29 mouse cellular contexts compared by ENCODE assay signal in genomic region chr5:140041055-140041454, GRCm38 (mm10).
DNase-seq lines count a peak whose midpoint lies in the region; ATAC-seq and TF ChIP-seq lines count a peak whose summit lies in the region.
"Had no signal": no experiment of that assay in that cellular context is flagged by ENCODE, and none has a peak within 500 bp of the region (broad histone marks: within the 10 kb centered on the region; RNA-seq: fewer than 3 reads in every experiment).

No protein-coding gene starts in this region.

- H3K4me3 ChIP-seq in embryonic facial prominence, embryonic 14.5 days (ENCODE audit: low read depth, low read length), result no peak overlapping the region
- H3K4me3 ChIP-seq in embryonic facial prominence, embryonic 10.5 days, result no peak overlapping the region
- no peak overlapping the region for H3K4me3 ChIP-seq in midbrain, embryonic 11.5 days (ENCODE audit: low read depth, low read length)
- H3K4me3 ChIP-seq in midbrain, embryonic 13.5 days (replicated peaks), result no peak overlapping the region
- H3K4me3 ChIP-seq in intestine, postnatal 0 days (ENCODE audit: low read depth, low read length), result no peak overlapping the region
- no peak overlapping the region for H3K4me3 ChIP-seq in stomach, postnatal 0 days (ENCODE audit: low read depth, low read length)
- H3K4me3 ChIP-seq: embryonic facial prominence, embryonic 12.5 days; embryonic facial prominence, embryonic 15.5 days; erythroblast, embryonic 14.5 days; forebrain, embryonic 10.5 days; forebrain, embryonic 13.5 days had no signal

- no peaks in the 10 kb centered on the region for H3K9me3 ChIP-seq in embryonic facial prominence, embryonic 14.5 days (ENCODE audit: control insufficient read depth, low read length)
- no peaks in the 10 kb centered on the region for H3K9me3 ChIP-seq in embryonic facial prominence, embryonic 10.5 days
- H3K9me3 ChIP-seq in midbrain, embryonic 11.5 days (ENCODE audit: control insufficient read depth, low read length), result no peaks in the 10 kb centered on the region
- no peaks in the 10 kb centered on the region for H3K9me3 ChIP-seq in midbrain, embryonic 13.5 days
- no peaks in the 10 kb centered on the region for H3K9me3 ChIP-seq in intestine, postnatal 0 days (ENCODE audit: control insufficient read depth)
- H3K9me3 ChIP-seq in stomach, postnatal 0 days (ENCODE audit: control insufficient read depth, low read length), result no peaks in the 10 kb centered on the region
- H3K9me3 ChIP-seq: embryonic facial prominence, embryonic 12.5 days; embryonic facial prominence, embryonic 15.5 days; forebrain, embryonic 10.5 days; forebrain, embryonic 13.5 days; G1E had no signal

- H3K36me3 ChIP-seq in embryonic facial prominence, embryonic 14.5 days (ENCODE audit: control insufficient read depth, insufficient read depth, low read length), result no peaks in the 10 kb centered on the region
- H3K36me3 ChIP-seq in embryonic facial prominence, embryonic 10.5 days (replicated peaks), result peaks cover 7% of the 10 kb centered on the region
- H3K36me3 ChIP-seq in midbrain, embryonic 11.5 days (ENCODE audit: control insufficient read depth, insufficient read depth, low read length), result no peaks in the 10 kb centered on the region
- no peaks in the 10 kb centered on the region for H3K36me3 ChIP-seq in midbrain, embryonic 13.5 days
- H3K36me3 ChIP-seq in intestine, postnatal 0 days (ENCODE audit: control insufficient read depth, insufficient read depth), result no peaks in the 10 kb centered on the region
- H3K36me3 ChIP-seq in stomach, postnatal 0 days (ENCODE audit: control insufficient read depth, insufficient read depth, low read length), result no peaks in the 10 kb centered on the region
- H3K36me3 ChIP-seq: embryonic facial prominence, embryonic 12.5 days; embryonic facial prominence, embryonic 15.5 days had no signal

- peak; percentile 42; the same call in 1 of the 2 replicates for ATAC-seq in embryonic facial prominence, embryonic 14.5 days (ENCODE audit: low read depth)
- no peak for ATAC-seq in midbrain, embryonic 11.5 days (ENCODE audit: low FRiP score)
- no peak for ATAC-seq in midbrain, embryonic 13.5 days
- peak; percentile 70; the same call in 1 of the 2 replicates for ATAC-seq in intestine, postnatal 0 days
- ATAC-seq in stomach, postnatal 0 days (ENCODE audit: low FRiP score, low TSS enrichment), result no peak
- no peak for ATAC-seq in frontal cortex, adult (ENCODE audit: low TSS enrichment)
- ATAC-seq: activated CD4-positive, CD25-positive, alpha-beta regulatory T cell, adult 4 months; CD4-positive, CD25-positive, alpha-beta regulatory T cell, adult 4 months; forebrain, embryonic 13.5 days; forebrain, embryonic 16.5 days; Patski had no signal

- no peak for TF ChIP-seq CTCF in intestine, postnatal 0 days (IDR thresholded peaks at IDR 0.05; ENCODE audit: low read depth)
- no peak for TF ChIP-seq CTCF in stomach, postnatal 0 days (IDR thresholded peaks at IDR 0.05; ENCODE audit: low read depth)

- no peak overlapping the region for H3K27ac ChIP-seq in embryonic facial prominence, embryonic 14.5 days (replicated peaks; ENCODE audit: low read depth, low read length)
- no peak overlapping the region for H3K27ac ChIP-seq in embryonic facial prominence, embryonic 10.5 days (replicated peaks)
- no peak overlapping the region for H3K27ac ChIP-seq in midbrain, embryonic 11.5 days (ENCODE audit: low read depth, low read length)
- no peak overlapping the region for H3K27ac ChIP-seq in midbrain, embryonic 13.5 days
- no peak overlapping the region for H3K27ac ChIP-seq in intestine, postnatal 0 days (ENCODE audit: low read depth, low read length)
- no peak overlapping the region for H3K27ac ChIP-seq in stomach, postnatal 0 days (replicated peaks)
- H3K27ac ChIP-seq: embryonic facial prominence, embryonic 15.5 days; forebrain, embryonic 10.5 days; forebrain, embryonic 13.5 days had no signal

- no peaks in the 10 kb centered on the region for H3K27me3 ChIP-seq in embryonic facial prominence, embryonic 14.5 days (replicated peaks; ENCODE audit: control insufficient read depth, insufficient read depth, low read length)
- H3K27me3 ChIP-seq in embryonic facial prominence, embryonic 10.5 days (replicated peaks; ENCODE audit: low read depth, poor library complexity, severe bottlenecking), result no peaks in the 10 kb centered on the region
- H3K27me3 ChIP-seq in midbrain, embryonic 11.5 days (ENCODE audit: control insufficient read depth, insufficient read depth, low read length), result no peaks in the 10 kb centered on the region
- no peaks in the 10 kb centered on the region for H3K27me3 ChIP-seq in midbrain, embryonic 13.5 days
- H3K27me3 ChIP-seq in intestine, postnatal 0 days (replicated peaks; ENCODE audit: control insufficient read depth, insufficient read depth, low read length), result no peaks in the 10 kb centered on the region
- H3K27me3 ChIP-seq in stomach, postnatal 0 days (ENCODE audit: control insufficient read depth, insufficient read depth, low read length), result no peaks in the 10 kb centered on the region
- H3K27me3 ChIP-seq: CH12.LX; embryonic facial prominence, embryonic 12.5 days; embryonic facial prominence, embryonic 15.5 days; forebrain, embryonic 13.5 days; Patski had no signal

- no peak for TF ChIP-seq EP300 in stomach, postnatal 0 days (optimal IDR thresholded peaks at IDR 0.05)

- no peak for DNase-seq in embryonic facial prominence, embryonic 14.5 days (ENCODE audit: low spot score)
- DNase-seq in embryonic facial prominence, embryonic 10.5 days (ENCODE audit: low spot score), result no peak
- DNase-seq in midbrain, embryonic 11.5 days (ENCODE audit: low spot score, missing footprints), result peak; percentile 19
- DNase-seq in stomach, postnatal 0 days (ENCODE audit: low spot score), result peak; percentile 38
- DNase-seq in layer of hippocampus, adult 11-12 months (ENCODE audit: low spot score), result no peak
- DNase-seq: adrenal gland, adult 8-10 months; adrenal gland, postnatal 14 days; adrenal gland, postnatal 36 days; B cell, adult 2 months; cerebellum, adult 11-12 months; cerebellum, adult 2 months; cerebellum, adult 9-11 months; cerebellum, postnatal 14 days; cerebellum, postnatal 36 days; embryo, embryonic 11 days had no signal

- no peak overlapping the region for H3K4me2 ChIP-seq in embryonic facial prominence, embryonic 14.5 days (ENCODE audit: low read depth, low read length)
- H3K4me2 ChIP-seq in midbrain, embryonic 11.5 days, result no peak overlapping the region
- no peak overlapping the region for H3K4me2 ChIP-seq in midbrain, embryonic 13.5 days (replicated peaks)
- H3K4me2 ChIP-seq in intestine, postnatal 0 days (replicated peaks; ENCODE audit: low read depth), result no peak overlapping the region
- H3K4me2 ChIP-seq in stomach, postnatal 0 days (replicated peaks; ENCODE audit: low read depth), result no peak overlapping the region
- H3K4me2 ChIP-seq: embryonic facial prominence, embryonic 12.5 days; embryonic facial prominence, embryonic 15.5 days; forebrain, embryonic 13.5 days had no signal

- H3K9ac ChIP-seq in embryonic facial prominence, embryonic 14.5 days (ENCODE audit: low read depth, low read length), result no peak overlapping the region
- no peak overlapping the region for H3K9ac ChIP-seq in midbrain, embryonic 11.5 days (ENCODE audit: low read length)
- H3K9ac ChIP-seq in midbrain, embryonic 13.5 days (replicated peaks), result no peak overlapping the region
- no peak overlapping the region for H3K9ac ChIP-seq in intestine, postnatal 0 days (ENCODE audit: low read depth, low read length)
- H3K9ac ChIP-seq in stomach, postnatal 0 days (ENCODE audit: low read length), result no peak overlapping the region
- H3K9ac ChIP-seq: embryonic facial prominence, embryonic 12.5 days; embryonic facial prominence, embryonic 15.5 days; forebrain, embryonic 13.5 days had no signal

- H3K4me1 ChIP-seq in embryonic facial prominence, embryonic 14.5 days (ENCODE audit: control insufficient read depth, insufficient read depth, low read length), result peaks cover 12% of the 10 kb centered on the region; the same call in 1 of the 2 replicates
- H3K4me1 ChIP-seq in embryonic facial prominence, embryonic 10.5 days, result peaks cover 70% of the 10 kb centered on the region
- no peaks in the 10 kb centered on the region for H3K4me1 ChIP-seq in midbrain, embryonic 11.5 days (ENCODE audit: control insufficient read depth, insufficient read depth, low read length)
- H3K4me1 ChIP-seq in midbrain, embryonic 13.5 days (replicated peaks), result peaks cover 26% of the 10 kb centered on the region; the same call in 1 of the 2 replicates
- H3K4me1 ChIP-seq in intestine, postnatal 0 days (replicated peaks; ENCODE audit: control insufficient read depth, insufficient read depth, low read length), result 0 out of 2 replicates have a peak, but pooled peaks cover 3% of the 10 kb centered on the region
- H3K4me1 ChIP-seq in stomach, postnatal 0 days (replicated peaks; ENCODE audit: control insufficient read depth, insufficient read depth), result no peaks in the 10 kb centered on the region

- 81% methylated on average over 3 of the region's 3 CpGs for WGBS in embryonic facial prominence, embryonic 14.5 days
- WGBS in embryonic facial prominence, embryonic 10.5 days, result 89% methylated on average over 3 of the region's 3 CpGs
- 86% methylated on average over 3 of the region's 3 CpGs for WGBS in midbrain, embryonic 11.5 days
- WGBS in midbrain, embryonic 13.5 days, result 94% methylated on average over 3 of the region's 3 CpGs
- WGBS in intestine, postnatal 0 days, result 59% methylated on average over 3 of the region's 3 CpGs
- WGBS in stomach, postnatal 0 days, result 66% methylated on average over 3 of the region's 3 CpGs

Comparison
In these comparisons a context has a peak if more than half of its experiments do, and no peak if none do; other contexts are left out.
1. ATAC-seq: peak in embryonic facial prominence, embryonic 14.5 days (single experiment) and intestine, postnatal 0 days (single experiment); none in midbrain, embryonic 11.5 days (single experiment), midbrain, embryonic 13.5 days (single experiment), stomach, postnatal 0 days (single experiment) and frontal cortex, adult (single experiment).
2. DNase-seq: peak in midbrain, embryonic 11.5 days (single experiment) and stomach, postnatal 0 days (single experiment); none in embryonic facial prominence, embryonic 14.5 days (single experiment), embryonic facial prominence, embryonic 10.5 days (single experiment) and layer of hippocampus, adult 11-12 months (single experiment).